Mouse (Mus musculus) hindbrain, embryonic 14.5 days (tissue): ENCODE data around the gene Akap7. TPM values are rescaled to one million over a fixed set of nuclear protein-coding genes. Genes with fewer than 3 reads are reported as not detected.

Source experiments
- ATAC-seq: fragments of 200-750 bp; cut with Nextera tagmentation; 2 replicates; pipeline ENCODE4 v1.8.0; 2017; ENCODE audit warnings: moderate number of reproducible peaks, mild to moderate bottlenecking, moderate TSS enrichment, moderate library complexity; ENCODE audit not compliant: low FRiP score
- DNase-seq: peaks from one replicate; pipeline ENCODE4 v3.0.0-alpha.2; 2015; ENCODE audit warnings: low spot score
- H3K27ac ChIP-seq: fragments of 300-500 bp; sonication (generic); 2 replicates; pipeline ENCODE4 v1.5.1; 2014; ENCODE audit warnings: mild to moderate bottlenecking, moderate library complexity
- H3K27me3 ChIP-seq: fragments of 300-500 bp; sonication (generic); 2 replicates; pipeline ENCODE4 v1.6.1; 2014; ENCODE audit warnings: mild to moderate bottlenecking, low read length, mixed read lengths; ENCODE audit not compliant: control insufficient read depth, insufficient read depth
- H3K36me3 ChIP-seq: fragments of 300-500 bp; sonication (generic); replicated peaks from 2 replicates; pipeline ENCODE4 v1.6.1; 2014; ENCODE audit not compliant: control insufficient read depth, insufficient read depth
- H3K4me1 ChIP-seq: fragments of 300-500 bp; sonication (generic); replicated peaks from 2 replicates; pipeline ENCODE4 v1.6.1; 2014; ENCODE audit warnings: antibody characterized with exemption, low read length, mixed read lengths; ENCODE audit not compliant: control insufficient read depth, insufficient read depth
- H3K4me2 ChIP-seq: fragments of 300-500 bp; sonication (generic); replicated peaks from 2 replicates; pipeline ENCODE4 v1.6.1; 2014; ENCODE audit warnings: mild to moderate bottlenecking, moderate library complexity
- H3K4me3 ChIP-seq: fragments of 300-500 bp; sonication (generic); replicated peaks from 2 replicates; pipeline ENCODE4 v1.5.1; 2014; ENCODE audit warnings: mild to moderate bottlenecking, low read length
- H3K9ac ChIP-seq: fragments of 300-500 bp; sonication (generic); 2 replicates; pipeline ENCODE4 v1.6.1; 2014
- H3K9me3 ChIP-seq: fragments of 300-500 bp; sonication (generic); 2 replicates; pipeline ENCODE4 v1.6.1; 2016; ENCODE audit warnings: low read length; ENCODE audit not compliant: control insufficient read depth
- WGBS: fragments of 180-500 bp; shearing (Covaris S2); extraction: QIAGEN DNeasy Blood & Tissue Kit; methylation state at CpG from one replicate; pipeline ENCODE4 v1.1.7; 2014; 5-methylcytosine and 5-hydroxymethylcytosine counted together
- polyA plus RNA-seq: library from polyadenylated mRNA; unstranded; fragments of >200 nt; fragmentation: Nextera tagmentation; extraction: Ambion mirVana; gene quantifications from 2 replicates; pipeline ENCODE4 v1.2.1, GENCODE M21; 2014

The Akap7 gene
- polyA plus RNA-seq, 1 experiment from 2014 or later = 48.8 TPM

- no peak for DNase-seq
- no peak overlapping the region for H3K4me2 ChIP-seq
- no peak overlapping the region for H3K9ac ChIP-seq
- H3K36me3 ChIP-seq = no peaks in the 10 kb centered on the region
- no peaks in the 10 kb centered on the region for H3K27me3 ChIP-seq
- no peak overlapping the region for H3K4me3 ChIP-seq
- 70% methylated on average over 7 of the region's 7 CpGs for WGBS
- H3K9me3 ChIP-seq = no peaks in the 10 kb centered on the region
- H3K27ac ChIP-seq = no peak overlapping the region
- H3K4me1 ChIP-seq = no peaks in the 10 kb centered on the region
- no peak for ATAC-seq
Measured at GRCm38 (mm10) chr10:25218746-25219145, 88.9 kb downstream of the Akap7 start.

GRCm38 (mm10) chr10:25215977-25216376 lies 91.7 kb downstream of the Akap7 start:
- 87% methylated on average over 3 of the region's 3 CpGs for WGBS
- H3K27me3 ChIP-seq = no peaks in the 10 kb centered on the region
- no peaks in the 10 kb centered on the region for H3K4me1 ChIP-seq
- no peak overlapping the region for H3K4me3 ChIP-seq
- H3K36me3 ChIP-seq = no peaks in the 10 kb centered on the region
- no peak overlapping the region for H3K27ac ChIP-seq
- no peak overlapping the region for H3K9ac ChIP-seq
- no peaks in the 10 kb centered on the region for H3K9me3 ChIP-seq
- H3K4me2 ChIP-seq = no peak overlapping the region
- DNase-seq (no peak), ATAC-seq (no peak)

GRCm38 (mm10) chr10:25213716-25214115 lies 94.0 kb downstream of the Akap7 start:
- H3K36me3 ChIP-seq = no peaks in the 10 kb centered on the region
- no peaks in the 10 kb centered on the region for H3K9me3 ChIP-seq
- no peak overlapping the region for H3K4me3 ChIP-seq
- no peak overlapping the region for H3K9ac ChIP-seq
- DNase-seq = no peak
- 90% methylated on average over 4 of the region's 4 CpGs for WGBS
- H3K27me3 ChIP-seq = no peaks in the 10 kb centered on the region
- H3K4me2 ChIP-seq = no peak overlapping the region
- H3K4me1 ChIP-seq = no peaks in the 10 kb centered on the region
- ATAC-seq = no peak
- no peak overlapping the region for H3K27ac ChIP-seq

GRCm38 (mm10) chr10:25208619-25209018 lies 99.1 kb downstream of the Akap7 start:
- peak; percentile 27; the same call in 1 of the 2 replicates for ATAC-seq

GRCm38 (mm10) chr10:25207866-25208265 lies 99.8 kb downstream of the Akap7 start:
- H3K4me1 ChIP-seq = no peaks in the 10 kb centered on the region
- H3K4me2 ChIP-seq = no peak overlapping the region
- no peaks in the 10 kb centered on the region for H3K36me3 ChIP-seq
- no peak overlapping the region for H3K9ac ChIP-seq
- DNase-seq (no peak), ATAC-seq (no peak)
- H3K27ac ChIP-seq = no peak overlapping the region
- WGBS = 30% methylated on average over 6 of the region's 6 CpGs
- H3K27me3 ChIP-seq = no peaks in the 10 kb centered on the region
- no peaks in the 10 kb centered on the region for H3K9me3 ChIP-seq
- H3K4me3 ChIP-seq = no peak overlapping the region

More at GRCm38 (mm10) chr10:25208619-25209018, 99.1 kb downstream of the Akap7 start:
- Histone ChIP-seq H3K4me2 (no peak overlapping the region), H3K27ac (no peak overlapping the region), H3K9me3 (no peaks in the 10 kb centered on the region), H3K4me1 (no peaks in the 10 kb centered on the region), H3K27me3 (no peaks in the 10 kb centered on the region), H3K4me3 (no peak overlapping the region), H3K9ac (no peak overlapping the region), H3K36me3 (no peaks in the 10 kb centered on the region)
- 44% methylated on average over 7 of the region's 7 CpGs for WGBS
- no peak for DNase-seq

- Histone ChIP-seq H3K27ac (no peak overlapping the region), H3K4me1 (peaks cover 16% of the 10 kb centered on the region; the same call in 1 of the 2 replicates), H3K9ac (peak overlapping the region; percentile 75; the same call in 1 of the 2 replicates), H3K27me3 (no peaks in the 10 kb centered on the region), H3K9me3 (no peaks in the 10 kb centered on the region), H3K36me3 (no peaks in the 10 kb centered on the region), H3K4me2 (peak overlapping the region; percentile 68), H3K4me3 (peak overlapping the region; percentile 42; the same call in 1 of the 2 replicates)
- WGBS = 79% methylated on average over 7 of the region's 7 CpGs
- no peak for DNase-seq
- no peak for ATAC-seq
Measured at GRCm38 (mm10) chr10:25200691-25201090, 107.0 kb downstream of the Akap7 start.

GRCm38 (mm10) chr10:25199510-25200353 lies 107.9 kb downstream of the Akap7 start:
- peaks cover 16% of the 10 kb centered on the region; the same call in 1 of the 2 replicates for H3K4me1 ChIP-seq
- no peaks in the 10 kb centered on the region for H3K9me3 ChIP-seq
- no peaks in the 10 kb centered on the region for H3K27me3 ChIP-seq
- H3K4me2 ChIP-seq = peak overlapping the region; percentile 68
- peak; percentile 91 for ATAC-seq
- H3K36me3 ChIP-seq = no peaks in the 10 kb centered on the region
- peak overlapping the region; percentile 75 for H3K9ac ChIP-seq
- 17% methylated on average over 31 of the region's 32 CpGs for WGBS
- H3K27ac ChIP-seq = peak overlapping the region; percentile 63
- peak; percentile 63 for DNase-seq
- H3K4me3 ChIP-seq = peak overlapping the region; percentile 42

- Histone ChIP-seq H3K4me2 (peak overlapping the region; percentile 68), H3K9me3 (no peaks in the 10 kb centered on the region), H3K27ac (no peak overlapping the region), H3K4me1 (peaks cover 16% of the 10 kb centered on the region; the same call in 1 of the 2 replicates), H3K9ac (peak overlapping the region; percentile 75; the same call in 1 of the 2 replicates), H3K36me3 (no peaks in the 10 kb centered on the region), H3K27me3 (no peaks in the 10 kb centered on the region), H3K4me3 (peak overlapping the region; percentile 42)
- ATAC-seq (no peak), DNase-seq (no peak)
- WGBS = 81% methylated on average over 12 of the region's 12 CpGs
Measured at GRCm38 (mm10) chr10:25198575-25198974, 109.1 kb downstream of the Akap7 start.

GRCm38 (mm10) chr10:25198048-25198447 lies 109.6 kb downstream of the Akap7 start:
- no peak overlapping the region for H3K4me3 ChIP-seq
- no peak overlapping the region for H3K9ac ChIP-seq
- DNase-seq (no peak), ATAC-seq (no peak)
- peaks cover 16% of the 10 kb centered on the region; the same call in 1 of the 2 replicates for H3K4me1 ChIP-seq
- no peaks in the 10 kb centered on the region for H3K27me3 ChIP-seq
- 82% methylated on average over 9 of the region's 9 CpGs for WGBS
- H3K36me3 ChIP-seq = no peaks in the 10 kb centered on the region
- H3K9me3 ChIP-seq = no peaks in the 10 kb centered on the region
- H3K27ac ChIP-seq = no peak overlapping the region
- peak overlapping the region; percentile 68 for H3K4me2 ChIP-seq
